Mouse (Mus musculus) cerebellum, postnatal 36 days (tissue): Measurements from ENCODE around the gene Dhx58.

Experiments
- DNase-seq, 2 experiments: peaks; one replicate each; pipeline ENCODE4 v3.0.0; 2021 to 2022; ENCODE audit warnings: mixed read lengths in 2 of 2

Gene Dhx58

GRCm38 (mm10) chr11:100703851-100704531 lies at the start of gene Dhx58:
Gene Dhx58, minus strand, starts transcription at chr11:100704271.
- DNase-seq = no peak

GRCm38 (mm10) chr11:100752294-100752693 lies 48.2 kb upstream of the Dhx58 start:
- DNase-seq = no peak

GRCm38 (mm10) chr11:100750127-100750526 lies 46.1 kb upstream of the Dhx58 start:
- no peak for DNase-seq

- no peak for DNase-seq
Measured at GRCm38 (mm10) chr11:100749469-100749868, 45.4 kb upstream of the Dhx58 start.

GRCm38 (mm10) chr11:100748620-100749019 lies 44.5 kb upstream of the Dhx58 start:
- DNase-seq = no peak

- DNase-seq = no peak
Measured at GRCm38 (mm10) chr11:100747114-100747513, 43.0 kb upstream of the Dhx58 start.

GRCm38 (mm10) chr11:100746546-100746945 lies 42.5 kb upstream of the Dhx58 start:
- DNase-seq = no peak

- peak; percentile 62 to 67 for DNase-seq
Measured at GRCm38 (mm10) chr11:100745085-100745484, 41.0 kb upstream of the Dhx58 start.

- no peak for DNase-seq
Measured at GRCm38 (mm10) chr11:100741348-100741747, 37.3 kb upstream of the Dhx58 start.

GRCm38 (mm10) chr11:100738749-100739148 lies 34.7 kb upstream of the Dhx58 start:
- DNase-seq = no peak

- peak; percentile 97 to 98 for DNase-seq
Measured at GRCm38 (mm10) chr11:100738066-100738604, 34.1 kb upstream of the Dhx58 start, which contains the start of gene Rab5c. Gene Rab5c, minus strand, starts transcription at chr11:100738215.

- no peak for DNase-seq
Measured at GRCm38 (mm10) chr11:100737105-100737733, 33.1 kb upstream of the Dhx58 start.

- DNase-seq = no peak
Measured at GRCm38 (mm10) chr11:100736746-100737080, 32.6 kb upstream of the Dhx58 start.

GRCm38 (mm10) chr11:100735954-100736745 lies 32.1 kb upstream of the Dhx58 start:
- DNase-seq = no peak

- no peak for DNase-seq
Measured at GRCm38 (mm10) chr11:100735134-100735865, 31.2 kb upstream of the Dhx58 start.

GRCm38 (mm10) chr11:100730477-100731205 lies 26.6 kb upstream of the Dhx58 start:
- DNase-seq = no peak

GRCm38 (mm10) chr11:100729976-100730375 lies 25.9 kb upstream of the Dhx58 start:
- DNase-seq = no peak

GRCm38 (mm10) chr11:100728601-100729000 lies 24.5 kb upstream of the Dhx58 start:
- no peak for DNase-seq

GRCm38 (mm10) chr11:100727201-100727600 lies 23.1 kb upstream of the Dhx58 start:
- DNase-seq = no peak

GRCm38 (mm10) chr11:100724919-100725512 lies 20.9 kb upstream of the Dhx58 start:
- DNase-seq = no peak

GRCm38 (mm10) chr11:100722493-100723028 lies 18.5 kb upstream of the Dhx58 start:
- no peak for DNase-seq
